ENCODE assay signal across 15 mouse cellular contexts in genomic region chr10:19177895-19178294, GRCm38 (mm10).
"Had no signal": no experiment of that assay in that cellular context is flagged by ENCODE, and none has a peak within 500 bp of the region (broad histone marks: within the 10 kb centered on the region; RNA-seq: fewer than 3 reads in every experiment).

No protein-coding gene starts in this region.

- H3K36me3 ChIP-seq: liver, embryonic 15.5 days; midbrain, embryonic 13.5 days; midbrain, embryonic 15.5 days; neural tube, embryonic 12.5 days had no signal

- H3K4me3 ChIP-seq: liver, embryonic 15.5 days; megakaryocyte, embryonic 14.5 days; midbrain, embryonic 13.5 days; midbrain, embryonic 15.5 days; neural tube, embryonic 12.5 days had no signal

- H3K27ac ChIP-seq: liver, embryonic 15.5 days; macrophage; midbrain, embryonic 13.5 days; midbrain, embryonic 15.5 days; neural tube, embryonic 12.5 days had no signal

- ATAC-seq: liver, postnatal 0 days; midbrain, embryonic 13.5 days; midbrain, embryonic 15.5 days had no signal

- DNase-seq: liver, postnatal 0 days; lung, postnatal 14 days; right cerebral cortex, postnatal 14 days; spleen, adult 18-20 months; thymus, adult 18-20 months; thymus, postnatal 14 days; thymus, postnatal 36 days had no signal

- H3K9me3 ChIP-seq: liver, embryonic 15.5 days; neural tube, embryonic 12.5 days had no signal

- H3K4me2 ChIP-seq: liver, embryonic 15.5 days; lung, embryonic 14.5 days; midbrain, embryonic 11.5 days; midbrain, embryonic 13.5 days; midbrain, embryonic 15.5 days; neural tube, embryonic 12.5 days had no signal

- H3K27me3 ChIP-seq: liver, embryonic 15.5 days; megakaryocyte, embryonic 14.5 days; midbrain, embryonic 13.5 days; midbrain, embryonic 15.5 days; neural tube, embryonic 12.5 days had no signal

- H3K9ac ChIP-seq: liver, embryonic 15.5 days; liver, postnatal 0 days; lung, embryonic 14.5 days; midbrain, embryonic 13.5 days; midbrain, embryonic 15.5 days; neural tube, embryonic 12.5 days had no signal

- H3K4me1 ChIP-seq: liver, embryonic 15.5 days; midbrain, embryonic 13.5 days; midbrain, embryonic 15.5 days; neural tube, embryonic 12.5 days had no signal
